Mouse (Mus musculus) intestine, postnatal 0 days (tissue): ENCODE results near the gene Rxfp2. TPM values are rescaled to one million over a fixed set of nuclear protein-coding genes. Genes with fewer than 3 reads are reported as not detected.

Experiments
- ATAC-seq: fragments of 200-750 bp; cut with Nextera tagmentation; 2 replicates; pipeline ENCODE4 v1.8.0; 2017; ENCODE audit warnings: mild to moderate bottlenecking, moderate TSS enrichment, moderate library complexity
- H3K27ac ChIP-seq: fragments of 300-500 bp; sonication (generic); 2 replicates; pipeline ENCODE4 v1.5.1; 2014; ENCODE audit warnings: mild to moderate bottlenecking, low read depth, low read length, moderate library complexity
- H3K27me3 ChIP-seq: fragments of 300-500 bp; sonication (generic); replicated peaks from 2 replicates; pipeline ENCODE4 v1.6.1; 2014; ENCODE audit warnings: low read length, mixed read lengths; ENCODE audit not compliant: control insufficient read depth, insufficient read depth
- H3K36me3 ChIP-seq: fragments of 300-500 bp; sonication (generic); 2 replicates; pipeline ENCODE4 v1.6.1; 2014; ENCODE audit warnings: mild to moderate bottlenecking, moderate library complexity; ENCODE audit not compliant: control insufficient read depth, insufficient read depth
- H3K4me1 ChIP-seq: fragments of 300-500 bp; sonication (generic); replicated peaks from 2 replicates; pipeline ENCODE4 v1.6.1; 2014; ENCODE audit warnings: antibody characterized with exemption, low read length, mixed read lengths; ENCODE audit not compliant: control insufficient read depth, insufficient read depth
- H3K4me2 ChIP-seq: fragments of 300-500 bp; sonication (generic); replicated peaks from 2 replicates; pipeline ENCODE4 v1.6.1; 2014; ENCODE audit warnings: low read depth, mild to moderate bottlenecking, moderate library complexity
- H3K4me3 ChIP-seq: fragments of 300-500 bp; sonication (generic); 2 replicates; pipeline ENCODE4 v1.5.1; 2014; ENCODE audit warnings: low read depth, low read length
- H3K9ac ChIP-seq: fragments of 300-500 bp; sonication (generic); 2 replicates; pipeline ENCODE4 v1.6.1; 2014; ENCODE audit warnings: mild to moderate bottlenecking, low read depth, low read length
- H3K9me3 ChIP-seq: fragments of 300-500 bp; sonication (generic); 2 replicates; pipeline ENCODE4 v1.6.1; 2016; ENCODE audit warnings: mixed run types; ENCODE audit not compliant: control insufficient read depth
- CTCF ChIP-seq: sonication (generic); IDR thresholded peaks from 2 replicates; pipeline ENCODE4 v1.5.1; 2016; ENCODE audit warnings: low read depth, mild to moderate bottlenecking, control low read depth, antibody characterized with exemption, moderate library complexity
- WGBS: fragments of 180-500 bp; shearing (Covaris S2); extraction: QIAGEN DNeasy Blood & Tissue Kit; methylation state at CpG from one replicate; pipeline ENCODE4 v1.1.7; 2014; 5-methylcytosine and 5-hydroxymethylcytosine counted together
- polyA plus RNA-seq: library from polyadenylated mRNA; unstranded; fragments of >200 nt; fragmentation: Nextera tagmentation; extraction: Ambion mirVana; gene quantifications from 2 replicates; pipeline ENCODE4 v1.2.1, GENCODE M21; 2015

Gene Rxfp2
- polyA plus RNA-seq, result not detected in 2 replicates

DNA sequence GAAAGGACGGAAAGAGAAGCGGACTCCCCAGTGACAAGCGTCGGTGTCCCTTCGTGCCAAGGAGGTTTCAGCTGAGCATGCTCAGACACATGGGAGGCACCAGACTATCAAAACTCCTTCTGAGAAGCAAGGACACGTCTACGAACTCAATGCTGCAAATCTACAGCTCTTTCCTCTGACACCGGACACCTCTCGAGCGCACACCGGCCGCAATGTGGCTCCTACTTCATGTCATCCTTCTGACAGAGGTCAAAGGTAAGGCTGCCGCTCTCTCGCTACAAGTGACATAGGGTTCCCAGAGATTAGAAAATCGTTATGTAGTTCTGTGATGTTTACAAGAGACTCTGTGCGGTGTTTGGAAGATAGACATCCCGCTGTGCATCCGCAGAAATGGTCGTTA is at the start of gene Rxfp2:
Gene Rxfp2, plus strand, starts transcription at position 20 of the 400 bp plus-strand sequence.
- no peaks in the 10 kb centered on the region for H3K9me3 ChIP-seq
- H3K36me3 ChIP-seq, result no peaks in the 10 kb centered on the region
- no peaks in the 10 kb centered on the region for H3K4me1 ChIP-seq
- H3K4me2 ChIP-seq, result no peak within 1 kb of the TSS
- WGBS, result 59% methylated on average over 19 of the region's 19 CpGs
- no peak for ATAC-seq
- H3K4me3 ChIP-seq, result no peak within 1 kb of the TSS
- H3K27ac ChIP-seq, result no peak within 1 kb of the TSS
- H3K9ac ChIP-seq, result no peak within 1 kb of the TSS
- H3K27me3 ChIP-seq, result no peaks in the 10 kb centered on the region
- TF ChIP-seq CTCF, result no peak

DNA sequence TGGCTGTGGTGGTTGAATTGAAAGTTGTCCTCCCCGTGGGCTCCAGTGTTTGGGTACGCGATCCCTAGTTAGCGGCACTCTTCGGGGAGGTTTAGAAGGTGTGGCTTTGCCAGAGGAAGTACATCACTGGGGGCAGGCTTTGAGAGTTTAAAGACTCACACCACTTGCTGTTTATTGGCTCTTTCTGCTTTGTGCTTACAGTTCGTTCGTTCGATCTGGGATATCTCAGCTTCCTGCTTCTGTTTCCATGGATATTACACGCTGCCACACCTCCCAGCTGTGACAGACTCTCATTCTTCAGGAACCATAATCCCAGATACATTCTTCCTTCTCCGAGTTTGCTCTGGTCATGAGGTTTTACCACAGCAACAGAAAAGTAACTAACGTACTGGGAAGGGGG is 48.2 kb upstream of the Rxfp2 start:
- Histone ChIP-seq H3K36me3 (no peaks in the 10 kb centered on the region), H3K4me1 (no peaks in the 10 kb centered on the region), H3K27ac (no peak overlapping the region), H3K4me2 (no peak overlapping the region), H3K9me3 (no peaks in the 10 kb centered on the region), H3K9ac (no peak overlapping the region), H3K27me3 (no peaks in the 10 kb centered on the region), H3K4me3 (no peak overlapping the region)
- WGBS, result 84% methylated on average over 11 of the region's 11 CpGs
- no peak for ATAC-seq
- TF ChIP-seq CTCF, result no peak

DNA sequence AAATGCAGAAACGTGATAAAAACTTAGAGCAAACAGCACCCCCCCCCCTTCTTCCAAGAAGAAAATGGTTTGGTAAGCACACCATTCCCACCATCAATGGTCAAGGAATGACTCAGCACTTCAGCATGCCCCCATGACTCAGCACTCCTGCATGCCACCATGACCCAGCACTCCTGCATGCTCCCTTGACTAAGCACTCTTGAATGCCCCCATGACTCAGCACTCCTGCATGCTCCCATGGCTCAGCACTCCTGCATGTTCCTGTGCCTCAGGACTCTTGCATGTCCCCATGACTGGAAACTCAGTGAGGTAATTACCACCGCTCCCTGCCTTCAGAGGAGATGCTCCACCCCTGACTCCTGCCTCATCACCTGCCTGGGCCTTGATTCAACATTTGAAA is 41.4 kb upstream of the Rxfp2 start:
- Histone ChIP-seq H3K4me2 (no peak overlapping the region), H3K4me1 (no peaks in the 10 kb centered on the region), H3K4me3 (no peak overlapping the region), H3K27ac (no peak overlapping the region), H3K9me3 (no peaks in the 10 kb centered on the region), H3K9ac (no peak overlapping the region), H3K27me3 (no peaks in the 10 kb centered on the region), H3K36me3 (no peaks in the 10 kb centered on the region)
- WGBS, result 68% methylated on average over 2 of the region's 2 CpGs
- no peak for TF ChIP-seq CTCF
- ATAC-seq, result no peak

DNA sequence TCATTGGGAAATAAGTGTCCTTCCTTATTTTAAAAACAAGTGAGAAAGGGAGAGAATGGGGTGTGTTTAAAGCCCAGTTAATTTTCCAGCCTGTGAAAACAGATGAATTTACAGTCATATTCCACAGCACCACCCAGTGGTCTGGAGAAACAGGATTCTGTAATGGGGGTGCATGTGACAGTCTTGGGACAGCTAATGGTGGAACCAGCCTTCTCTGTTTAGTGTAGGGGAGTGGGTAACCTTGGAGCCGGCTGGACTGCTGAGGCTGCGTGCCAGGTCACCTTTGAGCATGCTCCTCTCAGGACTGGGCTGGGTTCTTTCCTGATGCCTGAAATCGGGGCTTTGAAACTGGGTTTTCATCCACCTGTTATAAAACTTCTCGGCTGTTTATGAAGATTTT is 34.9 kb upstream of the Rxfp2 start:
- peak; percentile 53 for TF ChIP-seq CTCF
- 73% methylated on average over 4 of the region's 4 CpGs for WGBS
- ATAC-seq, result no peak

DNA sequence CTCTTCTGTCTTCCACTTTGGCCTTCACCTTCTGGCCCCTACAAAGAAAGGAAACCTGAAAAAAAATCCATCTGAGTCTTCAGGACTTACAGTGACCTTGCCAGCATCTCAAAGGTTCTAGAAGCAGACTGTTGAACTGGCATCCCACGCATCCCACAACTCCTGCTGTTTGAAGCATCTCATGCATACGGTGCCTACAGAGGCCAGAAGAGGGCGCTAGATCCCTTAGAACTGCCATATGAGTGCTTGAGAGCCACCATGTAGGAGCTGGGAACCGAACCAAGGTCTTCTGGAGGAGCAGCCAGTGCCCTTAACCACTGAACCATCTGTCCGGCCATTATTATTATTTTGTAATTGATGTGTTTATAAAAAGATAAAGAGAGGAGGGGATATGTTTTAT is 23.9 kb upstream of the Rxfp2 start:
- Histone ChIP-seq H3K27ac (no peak overlapping the region), H3K9ac (no peak overlapping the region), H3K36me3 (no peaks in the 10 kb centered on the region), H3K4me1 (no peaks in the 10 kb centered on the region), H3K4me2 (no peak overlapping the region), H3K27me3 (no peaks in the 10 kb centered on the region), H3K9me3 (no peaks in the 10 kb centered on the region), H3K4me3 (no peak overlapping the region)
- ATAC-seq, result no peak
- WGBS, result 75% methylated on average over 5 of the region's 5 CpGs
- TF ChIP-seq CTCF, result 0 out of 2 replicates have a peak, but pooled peaks have one; percentile 5

More for the DNA sequence above, 34.9 kb upstream of the Rxfp2 start:
- H3K4me3 ChIP-seq, result no peak overlapping the region
- H3K36me3 ChIP-seq, result no peaks in the 10 kb centered on the region
- no peaks in the 10 kb centered on the region for H3K4me1 ChIP-seq
- H3K27me3 ChIP-seq, result no peaks in the 10 kb centered on the region
- no peak overlapping the region for H3K27ac ChIP-seq
- no peak overlapping the region for H3K4me2 ChIP-seq
- no peak overlapping the region for H3K9ac ChIP-seq
- H3K9me3 ChIP-seq, result no peaks in the 10 kb centered on the region

DNA sequence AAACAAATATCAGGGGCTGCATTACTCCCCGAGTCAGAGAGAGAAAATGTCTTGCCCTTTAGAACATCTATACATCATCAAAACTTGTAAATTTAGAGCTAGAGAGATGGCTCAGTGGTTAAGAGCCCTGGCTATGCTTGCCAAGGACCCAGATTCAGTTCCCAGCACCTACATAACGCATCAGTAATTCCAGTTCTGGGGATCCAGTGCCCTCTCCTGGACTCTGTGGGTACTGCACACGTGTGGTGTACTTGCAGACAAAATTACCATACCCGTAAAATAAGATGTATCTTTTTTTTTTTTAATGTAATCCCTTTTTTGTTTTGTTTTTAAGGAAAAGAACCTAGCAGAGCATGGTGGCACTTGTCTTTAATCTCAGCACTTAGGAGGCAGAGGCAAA is 21.9 kb upstream of the Rxfp2 start:
- no peak overlapping the region for H3K27ac ChIP-seq
- H3K27me3 ChIP-seq, result no peaks in the 10 kb centered on the region
- H3K4me1 ChIP-seq, result no peaks in the 10 kb centered on the region
- H3K4me2 ChIP-seq, result no peak overlapping the region
- no peaks in the 10 kb centered on the region for H3K9me3 ChIP-seq
- no peak overlapping the region for H3K9ac ChIP-seq
- WGBS, result 87% methylated on average over 4 of the region's 4 CpGs
- no peak overlapping the region for H3K4me3 ChIP-seq
- no peak for ATAC-seq
- no peaks in the 10 kb centered on the region for H3K36me3 ChIP-seq
- peak; percentile 39; the same call in 1 of the 2 replicates for TF ChIP-seq CTCF
